Mouse (Mus musculus) frontal cortex, postnatal 25 days (tissue): ENCODE measurements around the gene Ano9.
A peak's percentile ranks its signal among the peaks of the same experiment; 100 is the strongest.

Source experiments
- DNase-seq, 2 experiments: peaks; one replicate each; pipeline ENCODE4 v3.0.0; 2022; ENCODE audit warnings: low spot score in 2 of 2

Ano9 gene

GRCm38 (mm10) chr7:141117636-141118035 is at the start of gene Ano9:
Gene Ano9, minus strand, starts transcription at chr7:141117806.
- no peak for DNase-seq

GRCm38 (mm10) chr7:141164850-141165249 is 47.2 kb upstream of the Ano9 start:
- no peak for DNase-seq

GRCm38 (mm10) chr7:141164397-141164796 is 46.8 kb upstream of the Ano9 start:
- no peak for DNase-seq

GRCm38 (mm10) chr7:141155362-141155761 is 37.8 kb upstream of the Ano9 start:
- DNase-seq: no peak

DNA sequence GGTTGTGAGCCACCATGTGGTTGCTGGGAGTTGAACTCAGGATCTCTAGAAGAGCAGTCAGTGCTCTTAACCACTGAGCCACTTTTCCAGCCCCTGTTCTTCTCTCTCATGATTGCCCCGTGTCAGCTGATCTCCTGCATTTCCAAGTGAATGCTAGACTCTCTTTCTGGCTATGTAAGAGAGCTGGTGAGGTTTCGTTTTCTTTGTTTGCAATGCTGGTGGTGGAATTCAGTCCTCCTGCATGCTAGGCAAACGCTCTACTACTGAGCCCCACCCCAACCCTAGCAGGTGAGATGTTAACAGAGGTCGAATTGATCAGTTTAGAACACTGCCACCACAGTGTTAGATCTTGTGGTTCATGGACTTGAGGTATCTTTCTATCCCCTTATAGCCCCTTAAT is 31.0 kb upstream of the Ano9 start:
- DNase-seq: no peak

- no peak for DNase-seq
Observed at GRCm38 (mm10) chr7:141147044-141147443, 29.4 kb upstream of the Ano9 start.

DNA sequence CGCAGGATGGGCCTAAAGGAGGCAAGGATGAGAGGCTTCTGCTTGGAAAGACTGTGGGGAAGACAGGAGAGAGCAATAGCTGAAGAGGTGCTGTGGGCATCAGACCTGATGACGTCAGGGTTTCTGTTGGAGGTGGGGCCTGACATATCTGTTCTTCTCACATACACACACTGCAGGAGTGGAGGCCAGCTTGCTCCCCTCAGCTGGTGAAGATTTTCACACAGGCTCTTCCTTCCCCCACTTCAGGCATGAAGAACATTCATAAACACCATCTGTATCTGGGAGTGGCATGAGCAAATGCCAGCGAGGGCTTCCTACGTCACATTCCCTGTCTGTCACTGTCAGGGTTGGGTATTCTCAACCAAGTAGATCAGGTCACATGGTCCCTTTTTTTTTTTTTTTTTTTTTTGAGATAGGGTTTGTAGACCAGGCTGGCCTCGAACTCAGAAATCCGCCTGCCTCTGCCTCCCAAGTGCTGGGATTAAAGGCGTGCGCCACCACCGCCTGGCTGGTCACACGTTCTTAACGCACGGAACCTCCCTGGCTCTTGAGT is 28.5 kb upstream of the Ano9 start:
- DNase-seq: no peak

DNA sequence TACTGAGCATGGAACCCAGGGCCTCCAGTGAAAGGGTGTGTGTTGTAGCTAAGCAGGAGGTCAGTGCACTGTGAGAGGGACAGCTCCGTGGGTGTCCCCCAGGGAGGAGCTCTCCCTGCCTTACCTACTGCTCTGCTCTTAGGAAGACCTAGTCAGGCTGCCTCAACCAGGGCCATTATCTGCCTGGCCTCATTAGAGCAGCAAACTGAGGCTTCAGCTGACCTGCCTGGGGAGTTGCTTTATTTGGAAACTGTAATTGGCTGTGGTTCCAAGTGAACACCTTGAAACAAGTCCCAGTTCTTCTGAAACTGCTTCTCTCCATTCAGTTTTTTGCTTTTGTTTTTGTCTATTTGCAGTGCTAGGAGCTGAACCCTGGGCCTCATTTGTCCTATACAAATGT is 27.8 kb upstream of the Ano9 start:
- no peak for DNase-seq

GRCm38 (mm10) chr7:141144650-141145049 is 27.0 kb upstream of the Ano9 start:
- no peak for DNase-seq

DNA sequence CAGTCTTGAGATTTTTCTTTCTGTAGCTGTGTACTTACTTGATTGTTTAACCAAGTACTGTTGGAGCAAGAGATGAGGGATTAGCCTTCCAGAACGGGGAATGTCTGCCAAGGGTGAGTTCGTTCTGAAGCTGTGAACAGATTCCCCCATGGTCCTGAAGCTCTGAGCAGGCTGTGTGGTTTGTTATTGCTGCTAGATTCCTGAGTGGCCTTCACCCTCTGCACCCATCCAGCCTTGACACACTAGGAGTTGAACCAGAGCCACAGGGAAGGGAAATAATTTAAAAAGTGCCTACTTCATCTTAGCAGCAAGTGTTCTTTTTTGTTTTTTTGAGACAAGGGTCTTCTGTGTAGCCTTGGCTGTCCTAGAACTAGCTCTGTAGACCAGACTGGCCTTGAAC is 26.3 kb upstream of the Ano9 start:
- DNase-seq: no peak

DNA sequence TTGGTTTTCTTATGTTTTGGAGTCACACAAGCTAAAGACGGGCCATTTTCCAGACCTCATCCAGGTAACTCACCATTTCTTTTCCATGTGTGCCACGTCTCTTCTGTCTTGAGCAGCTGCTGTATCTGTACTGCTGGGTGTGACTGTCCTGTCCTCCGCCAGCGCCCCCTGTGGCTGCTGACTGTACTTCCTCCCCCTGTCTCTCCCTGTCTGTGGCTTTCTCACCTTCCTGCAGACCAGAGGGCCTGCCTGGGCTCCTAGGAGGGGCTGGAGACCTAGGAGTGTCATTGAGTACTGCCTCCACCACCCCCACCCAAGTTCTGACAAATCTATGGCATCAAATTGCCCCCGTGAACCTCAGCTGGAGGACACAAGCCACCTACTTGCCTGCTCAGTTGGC is 25.5 kb upstream of the Ano9 start:
- DNase-seq: no peak

DNA sequence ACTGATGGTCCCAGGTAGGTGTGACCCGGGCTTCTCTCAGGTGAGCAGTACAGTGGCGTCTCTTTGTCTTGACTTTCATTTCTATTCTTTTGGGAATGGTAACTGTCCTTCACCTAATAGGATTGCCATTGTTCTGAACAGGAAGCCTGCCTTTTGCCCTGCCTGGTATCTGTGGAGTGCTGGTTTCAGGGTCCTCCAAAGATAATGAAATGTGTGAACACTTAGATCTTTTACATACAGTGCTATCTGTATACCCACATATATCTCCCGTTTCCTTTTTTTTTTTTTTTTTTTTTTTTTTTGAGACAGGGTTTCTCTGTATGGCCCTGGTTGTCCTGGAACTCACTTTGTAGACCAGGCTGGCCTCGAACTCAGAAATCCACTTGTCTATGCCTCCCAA is 23.7 kb upstream of the Ano9 start:
- no peak for DNase-seq

DNA sequence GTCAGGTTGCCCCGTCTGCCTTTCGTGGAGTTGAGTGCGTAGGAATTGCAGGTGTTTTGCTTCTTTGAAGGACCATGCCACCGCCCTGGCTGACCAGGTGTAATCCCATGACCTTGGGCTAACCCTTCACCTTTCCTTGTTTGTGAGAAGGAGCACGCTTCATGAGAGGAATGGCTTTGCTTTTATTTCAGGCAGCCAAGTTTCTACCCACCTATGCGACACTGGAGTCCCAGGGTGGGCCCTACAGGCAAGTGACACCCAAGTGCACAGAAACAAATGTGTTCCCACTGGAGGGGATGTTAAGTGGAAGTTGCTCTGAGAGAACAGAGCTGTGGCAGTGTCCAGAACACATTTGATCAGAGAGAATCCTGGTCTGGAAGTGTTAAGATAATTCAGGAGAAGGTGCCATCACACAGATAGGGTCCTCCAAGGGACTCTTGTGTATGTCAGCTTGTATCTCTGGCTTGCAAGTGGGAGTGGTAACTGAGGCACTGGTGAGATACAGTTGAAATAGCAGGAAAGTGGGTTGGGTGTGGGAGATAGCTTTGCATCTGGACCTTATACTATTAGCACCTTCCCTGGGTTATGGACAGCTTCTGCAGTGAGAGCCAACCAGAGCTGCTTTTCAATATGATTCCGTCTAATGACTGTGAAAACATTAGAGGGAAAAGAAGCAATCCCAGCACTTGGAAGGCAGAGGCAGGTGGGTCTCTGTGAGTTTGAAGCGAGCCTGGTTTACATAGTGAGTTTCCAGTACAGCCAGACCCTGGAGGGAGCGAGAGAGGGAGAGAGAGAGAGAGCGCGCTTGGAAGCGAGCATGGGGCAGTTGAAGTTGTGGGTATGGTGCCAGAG is 14.5 kb upstream of the Ano9 start:
- DNase-seq: no peak

- DNase-seq: peak; percentile 80
Observed at GRCm38 (mm10) chr7:141131024-141131820, 13.6 kb upstream of the Ano9 start.

DNA sequence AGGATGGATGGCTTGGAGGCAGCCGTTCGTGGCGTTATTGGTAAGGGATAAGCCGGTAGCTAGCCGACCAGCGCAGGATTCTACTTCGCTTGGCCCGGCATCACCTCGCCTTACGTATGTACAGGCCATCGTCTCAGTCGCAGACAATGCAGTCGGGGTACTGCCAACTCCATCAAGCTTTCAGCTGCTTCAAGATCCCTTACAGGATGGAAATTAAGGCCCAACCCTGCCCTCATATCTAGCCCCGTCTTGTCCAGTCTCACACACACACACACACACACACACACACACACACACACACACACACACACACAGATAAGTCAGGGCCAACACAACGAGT is 5.9 kb upstream of the Ano9 start:
- DNase-seq: no peak

GRCm38 (mm10) chr7:141122689-141123516 is 5.3 kb upstream of the Ano9 start:
- DNase-seq: peak; percentile 53 to 75

DNA sequence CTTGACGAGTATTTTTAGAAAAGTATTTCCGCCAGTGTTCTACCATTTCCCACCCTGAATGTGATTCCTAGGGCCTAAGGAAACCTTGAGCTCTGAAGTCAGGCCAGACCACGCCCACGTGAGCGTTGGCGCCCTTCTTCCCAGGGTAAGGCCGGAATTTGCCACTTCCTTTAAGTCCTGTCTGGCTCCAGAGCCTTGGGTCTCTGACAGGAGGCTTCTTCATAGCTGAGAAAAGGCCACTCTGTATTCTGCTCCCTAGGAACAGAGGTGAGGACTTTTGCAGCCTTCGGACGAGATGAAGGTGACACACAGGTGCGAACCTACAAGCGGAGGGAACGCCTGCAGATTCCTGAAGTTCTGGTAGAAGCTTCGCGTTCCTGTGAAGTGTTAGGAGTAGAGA is 4.6 kb upstream of the Ano9 start, which contains the start of gene Ptdss2:
Gene Ptdss2 (plus strand): TSS at position 138 of the 400 bp plus-strand sequence.
- DNase-seq: no peak

DNA sequence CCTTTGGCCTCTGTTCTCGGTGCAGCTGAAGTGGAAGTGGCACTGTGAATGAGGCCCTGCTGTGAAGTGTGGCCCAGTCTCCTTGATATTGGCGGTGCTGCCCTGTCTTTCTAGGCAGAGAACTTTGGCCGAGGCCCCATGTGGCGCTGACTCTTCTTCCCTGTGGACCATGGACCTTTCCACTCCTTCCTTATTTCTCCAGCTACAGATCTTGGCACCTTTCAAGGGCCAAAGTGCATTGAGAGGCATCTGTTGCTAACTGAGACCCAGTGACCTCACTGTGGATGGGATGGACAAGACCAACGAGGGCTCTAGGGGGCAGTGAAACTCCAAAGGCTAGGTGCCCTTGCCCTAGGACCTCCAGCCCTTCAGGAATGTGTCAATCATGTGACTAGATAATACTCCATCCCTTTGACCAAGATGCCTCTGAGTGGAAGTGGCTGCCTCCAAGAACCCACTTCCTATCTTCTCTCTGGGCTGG is 3.5 kb upstream of the Ano9 start:
- no peak for DNase-seq

DNA sequence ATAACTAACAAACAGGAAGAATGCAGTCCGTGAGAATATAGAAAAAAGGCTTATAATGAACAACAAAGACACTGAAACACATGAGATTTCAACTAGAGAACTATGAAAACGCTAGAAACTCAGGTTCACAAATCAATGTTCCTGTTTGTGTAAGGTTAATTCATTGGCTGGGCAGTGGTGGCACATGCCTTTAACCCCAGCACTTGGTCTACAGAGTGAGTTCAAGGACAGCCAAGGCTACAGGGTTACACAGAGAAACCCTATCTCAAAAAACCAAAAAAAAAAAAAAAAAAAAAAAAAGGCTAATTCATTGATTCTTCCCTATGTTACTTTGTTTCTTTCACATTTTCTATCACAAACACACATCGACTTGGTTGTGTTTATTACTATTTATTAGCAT is 3.0 kb upstream of the Ano9 start:
- no peak for DNase-seq

DNA sequence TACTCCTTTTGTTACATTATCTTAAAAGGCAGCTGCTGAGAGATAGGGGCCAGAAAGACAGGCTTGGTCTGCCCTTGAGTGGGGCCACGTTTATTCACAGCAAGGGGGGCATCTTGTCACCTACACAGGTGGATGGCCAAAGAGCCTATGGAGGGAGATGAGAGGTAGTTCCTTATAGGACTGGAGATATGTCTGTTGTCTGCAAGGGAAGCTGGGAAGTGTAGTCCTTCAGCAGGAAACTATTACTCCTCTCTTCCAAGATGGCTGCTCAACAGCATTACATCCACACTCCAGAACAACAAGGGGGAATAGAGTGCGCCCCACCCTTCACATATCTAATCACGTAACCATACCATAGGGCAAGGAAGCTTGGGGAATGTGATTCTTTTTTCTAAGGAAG is 1.9 kb upstream of the Ano9 start:
- no peak for DNase-seq

DNA sequence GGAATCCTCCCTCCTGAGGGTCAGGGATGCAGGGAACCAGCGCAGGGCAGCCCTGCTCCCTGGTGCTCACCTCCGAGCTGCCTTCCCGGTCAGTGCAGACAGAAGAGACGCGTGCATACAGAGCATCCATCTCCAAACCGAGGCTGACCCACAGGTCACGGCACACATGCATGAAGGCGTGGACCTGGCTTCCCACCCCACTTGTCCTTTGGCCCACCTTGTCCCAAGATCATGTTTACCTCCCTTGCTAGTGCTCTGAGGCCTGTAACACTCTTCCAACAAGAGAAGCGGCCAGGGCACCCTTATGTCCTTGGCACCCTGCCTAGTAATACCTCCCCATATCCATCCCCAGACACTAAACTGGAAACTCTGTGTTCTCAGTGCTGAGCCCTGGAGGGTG is 1.7 kb downstream of the Ano9 start:
- no peak for DNase-seq

- no peak for DNase-seq
Observed at GRCm38 (mm10) chr7:141103161-141103560, 14.4 kb downstream of the Ano9 start.
